Mouse (Mus musculus) cerebellum, adult 18-20 months (tissue): ENCODE results near the gene Sox21.

Source experiments
- DNase-seq, 2 experiments: peaks; one replicate each; pipeline ENCODE4 v3.0.0; 2021

Gene Sox21

DNA sequence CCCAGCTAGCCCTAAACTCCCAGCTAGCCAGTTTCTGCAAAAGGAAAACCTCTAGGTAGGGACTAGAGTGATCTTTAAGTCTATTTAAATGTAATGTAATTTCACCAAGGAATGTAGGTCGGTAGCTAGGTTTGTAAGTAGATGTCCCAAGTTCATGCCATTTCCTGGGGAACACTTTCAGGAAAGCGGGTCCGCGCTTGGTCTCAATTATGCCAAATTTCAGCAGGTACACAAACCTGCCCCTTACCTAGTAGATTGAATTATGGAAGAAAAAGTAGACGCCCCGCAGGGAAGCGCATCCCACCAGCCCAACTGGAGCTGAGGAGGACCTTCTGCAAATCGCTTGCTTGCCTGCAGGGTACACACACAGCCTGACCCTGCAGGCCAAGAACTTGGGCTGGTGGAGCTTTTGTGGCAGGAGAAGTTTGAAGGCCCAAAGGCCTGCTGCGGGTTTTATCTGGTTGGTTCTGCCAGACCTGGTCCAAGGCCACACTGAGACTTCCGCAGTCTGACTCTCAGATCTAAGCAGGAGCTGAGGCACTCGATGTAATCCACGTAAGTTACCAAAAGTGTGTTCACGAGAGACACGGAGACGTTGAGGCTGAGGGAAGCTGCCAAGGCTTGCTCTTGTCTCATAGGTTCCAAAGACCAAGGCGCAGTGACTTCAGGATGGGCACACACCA lies 11.6 kb downstream of the Sox21 start:
- DNase-seq, result no peak

DNA sequence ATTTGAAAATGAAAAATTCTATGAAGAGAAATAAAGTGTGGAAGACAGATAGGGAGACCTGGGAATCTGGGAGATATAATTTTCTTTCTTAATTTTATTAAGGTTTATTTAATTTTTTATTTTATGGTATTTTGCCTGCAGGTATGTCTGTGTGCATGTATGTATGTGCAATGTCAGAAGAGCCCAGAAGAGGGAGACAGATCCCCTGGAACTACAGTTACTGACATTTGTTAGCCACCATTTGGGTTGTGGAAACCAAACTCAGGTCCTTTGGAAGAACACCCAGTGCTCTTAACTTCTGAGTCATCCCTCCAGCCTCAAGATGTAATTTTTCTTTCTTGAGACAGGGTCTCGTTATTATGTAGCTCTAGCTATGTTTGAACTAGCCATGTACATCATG lies 15.9 kb downstream of the Sox21 start:
- DNase-seq, result no peak

DNA sequence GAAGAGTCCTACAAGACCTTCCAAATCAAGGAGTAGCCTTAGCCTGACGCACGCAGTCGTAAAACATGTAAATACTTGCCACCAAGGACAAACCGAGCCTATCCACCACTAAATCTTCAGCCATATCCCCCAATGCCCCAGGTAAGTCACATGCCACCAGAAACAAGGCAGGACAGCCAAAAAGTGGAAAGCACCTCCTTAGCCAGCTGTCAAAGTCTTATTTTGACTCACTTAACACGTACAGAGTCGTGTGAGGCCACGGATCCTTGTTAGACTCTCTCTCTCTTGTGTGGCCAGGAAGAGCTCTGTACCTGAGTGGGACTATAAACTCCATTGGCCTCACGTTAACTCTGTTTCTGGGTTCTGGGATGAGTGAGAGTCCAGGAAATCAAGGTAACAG lies 20.0 kb downstream of the Sox21 start:
- no peak for DNase-seq

DNA sequence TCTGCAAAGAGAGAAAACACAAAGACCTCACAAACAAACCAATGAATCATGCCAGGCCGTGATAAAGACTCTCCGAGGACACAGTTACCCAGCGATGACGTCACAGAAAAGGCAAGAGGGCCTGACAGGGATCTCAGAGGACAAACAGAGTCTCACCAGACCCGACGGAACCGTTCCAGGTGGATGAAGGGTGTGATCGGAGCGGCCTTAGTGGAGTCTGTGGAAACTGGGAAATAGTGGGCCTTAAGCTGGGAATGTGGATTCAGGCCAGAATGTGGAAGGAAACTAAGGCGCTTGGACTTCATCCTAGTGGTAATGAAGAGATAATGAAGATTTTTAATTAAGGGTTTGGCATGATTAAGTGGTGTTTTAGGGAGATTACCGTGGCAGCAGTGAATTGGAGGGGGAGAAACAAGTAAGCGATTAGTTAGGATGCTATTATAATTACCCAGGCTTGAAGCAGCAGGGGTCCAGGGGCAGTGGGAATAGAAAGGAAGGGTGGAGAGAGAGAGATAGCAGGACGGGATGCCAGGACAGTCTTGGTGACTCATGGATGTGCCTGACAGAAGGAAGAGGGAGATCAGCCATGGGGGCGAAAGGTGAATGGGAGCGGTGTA lies 24.5 kb downstream of the Sox21 start:
- DNase-seq, result no peak

DNA sequence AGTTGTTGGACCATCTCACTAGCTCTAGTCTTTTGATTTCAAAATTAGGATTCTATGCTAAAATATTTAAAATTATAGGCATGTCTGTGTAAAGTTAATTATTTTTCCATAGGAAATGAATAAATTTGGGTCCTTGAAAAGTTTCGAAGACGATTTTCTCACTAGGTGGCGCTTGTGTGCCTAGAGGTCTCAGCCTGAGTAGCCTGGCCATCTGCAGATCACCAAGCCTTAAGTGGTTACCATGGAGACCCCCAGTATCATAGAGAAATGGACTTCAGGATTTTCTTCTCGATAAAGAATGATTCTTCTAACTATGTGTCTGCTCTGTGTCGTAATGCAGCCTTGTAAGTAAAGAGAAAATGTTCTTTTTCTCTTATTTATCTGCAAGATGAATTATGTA lies 27.2 kb downstream of the Sox21 start:
- peak in 1 of 2 experiments; percentile 23 for DNase-seq

DNA sequence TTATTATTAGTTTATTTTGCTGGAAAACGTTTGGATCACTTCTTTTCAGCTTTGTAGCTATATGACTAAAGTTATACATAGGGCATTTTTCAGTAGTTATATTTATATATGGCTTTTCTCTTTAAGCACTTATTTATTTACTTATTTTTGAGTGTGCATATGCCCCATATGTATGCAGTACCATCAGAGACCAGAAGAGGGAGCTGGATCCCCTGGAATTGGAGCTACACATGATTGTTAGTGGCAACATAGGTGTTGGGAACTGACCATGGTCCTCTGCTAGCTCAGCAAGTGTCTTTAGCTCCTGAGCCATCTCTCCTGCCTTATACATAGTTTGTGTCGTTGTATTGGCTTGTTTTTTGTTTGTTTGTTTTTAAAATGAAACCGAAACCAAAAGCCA lies 29.5 kb downstream of the Sox21 start:
- DNase-seq, result no peak

DNA sequence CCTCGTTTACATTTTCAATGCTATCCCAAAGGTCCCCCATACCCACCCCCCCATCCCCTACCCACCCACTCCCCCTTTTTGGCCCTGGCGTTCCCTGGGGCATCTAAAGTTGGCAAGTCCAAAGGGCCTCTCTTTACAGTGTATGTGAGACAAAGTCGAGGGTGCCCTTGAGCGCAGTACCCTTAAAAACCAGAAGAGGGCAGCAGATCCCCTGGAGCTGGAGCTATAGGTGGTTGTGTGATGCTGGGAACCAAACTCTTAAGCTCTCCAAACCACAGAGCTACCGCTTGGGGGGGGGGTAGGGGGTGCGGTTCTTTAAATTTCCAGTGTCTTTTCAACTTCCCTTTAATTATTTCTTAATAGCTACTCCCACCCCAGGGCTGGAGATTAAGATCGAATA lies 33.8 kb downstream of the Sox21 start:
- DNase-seq, result peak in 1 of 2 experiments; percentile 10

DNA sequence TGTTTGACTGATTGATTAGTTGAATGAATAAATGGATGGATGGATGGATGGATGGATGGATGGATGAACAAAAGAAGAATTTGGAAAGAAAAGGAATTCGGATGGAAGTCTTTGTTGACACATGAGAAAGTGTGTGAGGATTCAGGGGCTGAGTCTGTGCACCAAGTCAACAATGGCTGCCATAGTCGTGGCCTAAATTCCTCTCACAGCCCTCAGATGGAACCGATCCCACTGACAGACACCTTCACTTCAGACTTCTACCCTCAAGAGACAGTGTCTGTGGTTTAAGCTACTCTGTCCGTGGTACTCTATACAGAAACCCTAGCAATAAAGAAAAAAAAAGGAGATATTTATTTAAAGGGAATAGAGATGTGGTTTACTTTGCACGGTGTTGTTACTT lies 34.8 kb downstream of the Sox21 start:
- DNase-seq, result no peak

DNA sequence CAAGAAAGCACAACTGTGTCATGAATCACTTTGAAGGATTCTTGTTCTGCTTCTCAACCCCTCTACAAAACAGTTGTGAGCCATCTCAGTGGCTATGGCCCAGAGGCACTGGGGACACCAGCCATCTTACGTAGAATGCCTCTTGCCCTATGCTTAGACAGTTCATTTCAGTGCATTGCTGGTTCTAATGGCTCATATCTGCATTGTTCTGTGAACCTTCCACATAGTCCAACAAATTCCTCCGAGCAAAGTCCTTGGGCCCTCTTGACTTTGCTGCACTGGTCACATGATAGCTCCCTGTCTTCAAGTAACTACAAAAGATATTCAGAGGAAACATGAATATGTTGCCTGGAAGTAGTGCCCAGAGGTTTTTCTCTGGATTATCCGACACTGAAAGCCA lies 36.1 kb downstream of the Sox21 start:
- DNase-seq, result no peak

DNA sequence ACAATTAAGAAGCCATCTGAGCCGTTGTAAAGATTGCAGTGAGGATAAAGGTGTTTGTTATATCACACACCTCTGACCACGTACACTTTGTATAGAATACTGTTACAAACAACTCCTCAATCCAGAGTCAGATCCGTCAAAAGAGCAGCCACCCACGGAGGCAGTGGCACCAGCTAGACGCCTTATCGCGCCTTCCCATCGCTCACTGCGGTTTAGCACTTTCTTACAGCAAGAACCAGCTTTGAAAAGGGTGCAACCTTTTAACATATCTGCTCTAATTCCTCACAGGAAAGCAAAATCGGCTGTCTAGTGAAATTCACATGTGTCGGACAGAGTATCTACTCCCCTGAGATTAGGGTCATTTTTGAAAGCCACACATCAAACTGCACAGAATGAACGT lies 39.8 kb downstream of the Sox21 start:
- no peak for DNase-seq

DNA sequence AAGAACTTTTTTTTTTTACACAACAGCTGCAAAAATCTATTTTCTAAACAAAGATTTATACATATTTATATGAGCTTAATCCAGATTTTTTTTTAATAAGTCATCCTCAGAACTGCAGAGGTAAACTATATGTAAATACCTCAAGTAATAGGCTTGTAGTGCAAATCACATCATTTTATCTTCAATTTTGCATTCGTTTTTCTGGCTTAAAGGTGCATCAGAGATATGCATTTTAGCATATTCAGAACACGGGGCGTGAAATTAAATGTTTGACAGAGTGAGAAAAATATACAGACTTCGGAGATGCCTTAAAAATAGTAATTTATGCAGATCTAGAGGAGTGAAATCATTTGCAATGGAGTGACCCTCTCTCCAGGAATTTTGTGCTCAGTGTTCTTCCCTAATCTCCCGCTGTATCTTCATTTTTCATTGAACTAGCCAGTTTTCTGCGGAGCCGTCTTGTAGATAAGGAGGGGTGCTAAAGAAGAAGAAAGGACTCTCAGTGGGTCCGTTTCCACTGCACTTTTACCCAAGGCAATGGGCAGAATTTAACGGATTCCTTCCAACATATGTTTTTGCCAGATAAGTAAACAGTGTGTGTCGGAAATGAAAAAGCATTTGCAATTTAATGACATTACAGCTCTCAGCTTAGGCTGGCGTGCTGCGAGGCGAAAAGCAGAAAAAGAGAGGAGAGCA lies 42.5 kb downstream of the Sox21 start:
- no peak for DNase-seq

DNA sequence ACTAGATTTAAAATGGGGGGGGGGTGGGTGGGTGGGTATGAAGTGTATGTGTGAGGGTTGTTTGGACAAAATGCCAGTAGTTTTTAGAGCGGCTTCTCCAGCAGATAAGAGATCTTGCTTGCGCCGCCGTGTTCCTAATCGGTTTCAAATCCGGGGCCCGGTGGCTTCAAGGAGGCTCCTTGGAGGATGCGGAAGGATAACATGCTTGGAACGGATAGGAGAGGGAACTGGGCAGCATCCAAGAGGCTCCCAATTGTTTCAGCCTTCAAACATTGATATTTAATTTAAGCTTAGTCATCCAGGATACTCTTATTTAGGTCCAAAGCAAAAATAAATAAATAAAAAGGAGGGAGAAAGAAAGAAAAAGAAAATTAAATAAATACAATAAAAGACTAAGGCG lies 43.2 kb downstream of the Sox21 start:
- DNase-seq, result no peak

DNA sequence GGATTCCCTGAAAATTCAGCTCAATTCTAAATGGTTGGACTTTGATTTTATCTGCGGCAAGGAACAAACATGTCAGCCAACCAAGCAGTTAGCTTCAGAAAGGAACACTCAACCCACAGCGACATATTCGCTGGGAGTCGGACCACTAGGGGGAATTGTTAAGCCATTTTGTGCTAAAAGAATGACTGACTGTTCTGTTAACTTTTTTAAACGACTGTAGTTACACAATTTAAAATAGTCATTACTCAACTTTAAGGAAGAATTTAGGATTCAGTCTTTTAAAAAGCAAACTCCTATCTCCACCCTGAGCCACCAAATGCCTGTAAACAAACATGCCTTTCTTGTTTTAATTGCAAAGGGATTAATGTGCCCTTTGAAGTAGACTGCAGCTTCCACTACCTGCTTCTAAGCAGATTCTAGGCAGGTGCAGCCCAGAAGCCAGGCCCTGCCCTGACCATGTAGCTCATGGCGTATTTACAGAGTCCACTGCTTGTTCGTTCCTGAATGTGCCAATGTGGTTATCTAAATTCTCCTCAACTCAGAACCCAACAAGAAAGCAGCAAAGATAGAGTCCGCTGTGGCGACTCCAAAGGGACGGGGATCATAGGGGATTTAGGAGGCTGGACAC lies 43.7 kb downstream of the Sox21 start:
- DNase-seq, result no peak

DNA sequence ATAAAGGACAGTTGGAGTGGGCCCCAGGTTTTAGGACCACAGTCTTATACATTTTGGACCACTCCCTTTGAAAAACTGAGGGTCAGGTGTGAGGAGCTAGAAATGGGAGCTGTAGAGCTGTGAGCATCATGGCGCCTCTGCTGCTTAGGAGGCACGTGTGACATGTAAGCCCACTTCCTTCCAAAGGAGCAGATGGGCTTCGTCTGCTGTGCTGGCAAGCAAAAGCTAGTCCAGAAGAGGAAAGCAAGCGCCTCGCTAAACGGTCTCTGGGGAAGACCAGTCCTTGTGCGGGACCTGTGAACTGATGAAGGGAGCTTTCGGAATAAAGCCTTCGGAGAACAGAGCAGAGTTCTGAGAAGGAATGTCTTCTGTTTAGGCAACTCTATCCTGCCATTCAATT lies 45.4 kb downstream of the Sox21 start:
- no peak for DNase-seq
